Mouse (Mus musculus) forebrain, embryonic 11.5 days (tissue): ENCODE data around the gene Sh2b3. TPM values are rescaled to one million over a fixed set of nuclear protein-coding genes. Genes with fewer than 3 reads are reported as not detected.

Experiments
- ATAC-seq: fragments of 200-750 bp; cut with Nextera tagmentation; replicated peaks from 2 replicates; pipeline ENCODE4 v1.8.0; 2017; ENCODE audit warnings: moderate TSS enrichment; ENCODE audit not compliant: low FRiP score
- DNase-seq: peaks from one replicate; pipeline ENCODE4 v3.0.0-alpha.2; 2017; ENCODE audit warnings: low spot score
- H3K27ac ChIP-seq: fragments of 300-500 bp; sonication (generic); 2 replicates; pipeline ENCODE4 v1.5.1; 2014; ENCODE audit warnings: low read depth, low read length
- H3K27me3 ChIP-seq: fragments of 300-500 bp; sonication (generic); 2 replicates; pipeline ENCODE4 v1.6.1; 2014; ENCODE audit warnings: mild to moderate bottlenecking, low read length, mixed read lengths; ENCODE audit not compliant: control insufficient read depth, insufficient read depth
- H3K36me3 ChIP-seq: fragments of 300-500 bp; sonication (generic); 2 replicates; pipeline ENCODE4 v1.6.1; 2014; ENCODE audit warnings: mild to moderate bottlenecking, low read length, moderate library complexity, mixed read lengths; ENCODE audit not compliant: control insufficient read depth, insufficient read depth
- H3K4me1 ChIP-seq: fragments of 300-500 bp; sonication (generic); replicated peaks from 2 replicates; pipeline ENCODE4 v1.6.1; 2014; ENCODE audit warnings: low read length, mixed read lengths; ENCODE audit not compliant: control insufficient read depth, insufficient read depth
- H3K4me2 ChIP-seq: fragments of 300-500 bp; sonication (generic); 2 replicates; pipeline ENCODE4 v1.6.1; 2014; ENCODE audit warnings: low read depth, mild to moderate bottlenecking, low read length, moderate library complexity, mixed read lengths; ENCODE audit not compliant: severe bottlenecking
- H3K4me3 ChIP-seq: fragments of 300-500 bp; sonication (generic); 2 replicates; pipeline ENCODE4 v1.5.1; 2014; ENCODE audit warnings: low read depth, low read length
- H3K9ac ChIP-seq: fragments of 300-500 bp; sonication (generic); 2 replicates; pipeline ENCODE4 v1.6.1; 2014; ENCODE audit warnings: low read length
- H3K9me3 ChIP-seq: fragments of 300-500 bp; sonication (generic); 2 replicates; pipeline ENCODE4 v1.6.1; 2016; ENCODE audit warnings: low read length, mixed read lengths; ENCODE audit not compliant: control insufficient read depth
- WGBS: fragments of 180-500 bp; shearing (Covaris S2); extraction: QIAGEN DNeasy Blood & Tissue Kit; methylation state at CpG from one replicate; pipeline ENCODE4 v1.1.7; 2014; 5-methylcytosine and 5-hydroxymethylcytosine counted together
- polyA plus RNA-seq: library from polyadenylated mRNA; unstranded; fragments of >200 nt; fragmentation: Nextera tagmentation; extraction: Ambion mirVana; gene quantifications from 2 replicates; pipeline ENCODE4 v1.2.1, GENCODE M21; 2014

Gene Sh2b3
- polyA plus RNA-seq, 1 experiment from 2014 or later: 9.8 TPM

DNA sequence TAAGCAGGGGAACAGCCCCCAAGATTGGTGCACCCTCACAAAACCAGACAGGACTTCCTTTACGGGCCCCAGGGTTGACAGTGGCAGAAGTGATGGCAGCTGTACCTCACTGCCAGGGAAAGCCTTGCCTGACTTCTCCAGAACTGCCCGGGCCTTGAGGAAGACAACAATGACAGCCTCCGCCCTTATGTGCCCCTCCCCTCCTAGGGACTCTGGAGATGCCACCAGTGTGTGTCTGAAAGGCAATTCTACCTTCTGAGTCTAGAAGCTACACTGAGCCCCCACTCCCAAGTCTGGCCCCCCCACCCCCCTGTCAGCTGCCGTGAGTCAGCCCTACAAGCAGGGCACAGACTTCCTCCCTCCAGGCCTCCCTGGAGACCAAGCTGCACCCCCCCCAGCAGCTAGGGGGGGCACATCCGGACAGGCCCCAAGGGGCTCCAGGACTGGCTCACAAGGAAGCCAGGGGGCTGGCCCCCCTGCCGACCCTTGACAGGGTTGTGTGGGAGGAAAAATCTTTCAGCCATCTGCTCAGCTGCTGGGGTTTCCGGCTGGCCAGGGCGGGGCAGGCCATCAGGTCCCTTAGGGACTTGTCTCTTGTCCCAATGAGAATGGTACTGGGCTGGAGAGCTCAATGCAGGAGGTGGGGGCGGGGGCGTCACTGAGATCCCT lies 3.7 kb downstream of the Sh2b3 start:
- ATAC-seq (no peak), DNase-seq (no peak)
- H3K4me3 ChIP-seq: no peak overlapping the region
- no peak overlapping the region for H3K9ac ChIP-seq
- no peak overlapping the region for H3K27ac ChIP-seq
- 63% methylated on average over 10 of the region's 10 CpGs for WGBS
- no peaks in the 10 kb centered on the region for H3K36me3 ChIP-seq
- no peak overlapping the region for H3K4me2 ChIP-seq
- H3K27me3 ChIP-seq: peaks cover 28% of the 10 kb centered on the region
- peaks cover 32% of the 10 kb centered on the region for H3K4me1 ChIP-seq
- no peaks in the 10 kb centered on the region for H3K9me3 ChIP-seq

GRCm38 (mm10) chr5:121833159-121833558 lies 4.3 kb downstream of the Sh2b3 start:
- no peak overlapping the region for H3K27ac ChIP-seq
- no peaks in the 10 kb centered on the region for H3K9me3 ChIP-seq
- WGBS: 96% methylated on average over 2 of the region's 2 CpGs
- no peaks in the 10 kb centered on the region for H3K36me3 ChIP-seq
- H3K9ac ChIP-seq: no peak overlapping the region
- peaks cover 28% of the 10 kb centered on the region for H3K27me3 ChIP-seq
- no peak overlapping the region for H3K4me2 ChIP-seq
- ATAC-seq (no peak), DNase-seq (no peak)
- H3K4me3 ChIP-seq: no peak overlapping the region
- H3K4me1 ChIP-seq: peaks cover 32% of the 10 kb centered on the region; the same call in 1 of the 2 replicates

DNA sequence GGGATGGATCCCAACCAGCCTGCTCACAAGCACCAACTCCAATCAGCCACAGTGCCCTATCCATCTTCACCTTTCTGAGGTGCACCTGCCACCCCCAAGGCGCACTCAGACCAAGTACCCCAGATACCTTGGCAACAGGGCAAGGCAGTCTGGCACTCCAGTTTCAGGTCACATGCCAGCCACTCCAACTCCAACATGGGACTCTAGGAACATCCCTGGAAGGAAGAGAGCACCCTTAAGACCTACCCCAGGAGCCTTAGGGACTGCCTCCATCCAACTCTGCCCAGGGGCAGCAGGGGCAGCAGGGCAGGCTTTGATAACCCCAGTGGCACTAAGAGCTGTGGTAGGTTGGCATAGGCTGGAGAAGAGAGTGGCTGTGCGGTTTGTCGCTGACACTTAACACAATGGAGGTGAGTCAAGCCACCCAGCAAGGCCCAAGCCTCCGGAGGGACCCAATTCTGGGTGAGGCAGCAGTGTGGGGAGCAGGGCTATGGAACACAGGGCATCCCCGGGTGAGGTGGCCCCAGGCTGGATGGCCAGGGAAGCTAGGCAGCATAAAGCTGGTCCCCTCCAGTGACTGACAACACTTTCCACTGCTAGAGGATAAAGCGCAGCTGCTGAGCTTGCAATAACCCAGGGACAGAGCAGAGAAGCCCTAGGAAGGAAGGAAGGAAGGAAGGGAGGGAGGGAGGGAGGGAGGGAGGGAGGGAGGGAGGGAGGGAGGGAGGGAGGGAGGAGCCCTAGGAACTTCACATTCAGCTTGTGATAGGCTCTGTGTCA lies 4.9 kb downstream of the Sh2b3 start:
- Histone ChIP-seq H3K9me3 (no peaks in the 10 kb centered on the region), H3K27ac (no peak overlapping the region), H3K4me1 (peaks cover 28% of the 10 kb centered on the region; the same call in 1 of the 2 replicates), H3K9ac (no peak overlapping the region), H3K4me3 (no peak overlapping the region), H3K4me2 (no peak overlapping the region), H3K36me3 (no peaks in the 10 kb centered on the region), H3K27me3 (peaks cover 28% of the 10 kb centered on the region)
- no peak for ATAC-seq
- no peak for DNase-seq
- 83% methylated on average over 5 of the region's 6 CpGs for WGBS

- H3K4me2 ChIP-seq: no peak overlapping the region
- WGBS: 96% methylated on average over 6 of the region's 6 CpGs
- DNase-seq (no peak), ATAC-seq (no peak)
- H3K4me1 ChIP-seq: peaks cover 22% of the 10 kb centered on the region; the same call in 1 of the 2 replicates
- no peak overlapping the region for H3K27ac ChIP-seq
- H3K4me3 ChIP-seq: no peak overlapping the region
- H3K9ac ChIP-seq: no peak overlapping the region
- H3K36me3 ChIP-seq: no peaks in the 10 kb centered on the region; the same call in 1 of the 2 replicates
- H3K27me3 ChIP-seq: peaks cover 22% of the 10 kb centered on the region
- H3K9me3 ChIP-seq: no peaks in the 10 kb centered on the region
Measured at GRCm38 (mm10) chr5:121831002-121831601, 6.3 kb downstream of the Sh2b3 start.

DNA sequence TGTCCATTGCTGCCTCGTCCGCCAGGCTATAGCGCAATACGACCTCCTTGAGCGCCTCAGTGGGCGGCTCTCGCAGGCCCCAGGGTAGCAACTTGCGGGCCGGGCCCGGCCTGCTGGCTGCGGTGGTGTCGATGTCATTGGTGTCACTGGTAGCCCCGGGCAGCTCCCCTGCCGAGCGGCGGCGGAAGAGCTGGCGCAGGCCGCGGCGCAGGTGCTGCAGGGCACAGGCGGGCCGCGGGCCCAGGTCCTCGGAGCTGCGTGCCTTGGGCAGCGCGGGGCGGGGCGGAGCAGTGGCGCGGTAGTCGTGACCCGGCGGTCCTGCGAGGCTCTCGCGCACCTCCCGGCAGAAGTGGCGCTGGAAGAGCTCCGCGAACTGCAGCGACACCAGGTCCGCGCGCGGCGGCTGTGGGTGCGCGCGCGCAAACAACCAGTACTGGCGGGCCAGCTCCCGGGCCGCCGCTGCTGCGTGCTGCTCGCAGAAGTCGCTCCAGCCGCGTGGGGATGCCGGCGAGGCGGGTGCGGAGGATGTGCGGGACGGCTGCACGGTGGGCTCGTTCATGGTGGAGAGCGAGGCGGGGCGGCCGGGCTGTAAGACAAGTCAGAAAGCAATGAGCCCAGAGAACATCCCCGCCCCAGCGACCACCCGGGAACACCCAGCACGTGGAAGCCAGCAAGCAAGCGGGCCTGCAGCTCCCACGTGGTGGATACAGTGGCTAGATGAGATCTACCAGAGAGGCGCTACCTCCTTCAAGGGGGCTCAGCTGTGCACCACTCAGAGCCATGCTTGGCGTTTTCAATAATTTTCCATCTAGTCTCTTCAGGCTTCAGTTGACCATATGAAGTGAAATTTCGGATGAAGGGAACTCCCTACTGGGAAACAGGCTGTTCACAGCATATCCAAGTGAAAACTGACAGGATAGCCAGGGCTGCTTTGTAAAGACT lies 8.7 kb downstream of the Sh2b3 start:
- peaks cover 20% of the 10 kb centered on the region for H3K27me3 ChIP-seq
- H3K4me2 ChIP-seq: peak overlapping the region; percentile 94

GRCm38 (mm10) chr5:121827876-121828275 lies 9.6 kb downstream of the Sh2b3 start:
- H3K4me1 ChIP-seq: peaks cover 11% of the 10 kb centered on the region; the same call in 1 of the 2 replicates
- no peak for DNase-seq
- no peak overlapping the region for H3K9ac ChIP-seq
- peaks cover 20% of the 10 kb centered on the region for H3K27me3 ChIP-seq
- H3K4me2 ChIP-seq: no peak overlapping the region; the same call in 1 of the 2 replicates
- H3K4me3 ChIP-seq: no peak overlapping the region; the same call in 1 of the 2 replicates
- no peak overlapping the region for H3K27ac ChIP-seq
- no peak for ATAC-seq
- 80% methylated on average over 4 of the region's 4 CpGs for WGBS
- H3K9me3 ChIP-seq: no peaks in the 10 kb centered on the region
- H3K36me3 ChIP-seq: no peaks in the 10 kb centered on the region; the same call in 1 of the 2 replicates

More for the DNA sequence above, 8.7 kb downstream of the Sh2b3 start:
- ATAC-seq (peak; percentile 32; the same call in 1 of the 2 replicates), DNase-seq (peak; percentile 74)
- no peaks in the 10 kb centered on the region for H3K9me3 ChIP-seq
- WGBS: 3% methylated on average over 80 of the region's 82 CpGs
- H3K4me3 ChIP-seq: peak overlapping the region; percentile 40
- peaks cover 11% of the 10 kb centered on the region; the same call in 1 of the 2 replicates for H3K4me1 ChIP-seq
- peak overlapping the region; percentile 43 for H3K9ac ChIP-seq
- no peaks in the 10 kb centered on the region; the same call in 1 of the 2 replicates for H3K36me3 ChIP-seq
- no peak overlapping the region for H3K27ac ChIP-seq

GRCm38 (mm10) chr5:121825606-121826005 lies 11.8 kb downstream of the Sh2b3 start:
- WGBS: 92% methylated on average over 3 of the region's 3 CpGs
- Histone ChIP-seq H3K9ac (no peak overlapping the region), H3K4me1 (peaks cover 11% of the 10 kb centered on the region; the same call in 1 of the 2 replicates), H3K9me3 (no peaks in the 10 kb centered on the region), H3K4me3 (no peak overlapping the region), H3K36me3 (no peaks in the 10 kb centered on the region; the same call in 1 of the 2 replicates), H3K27me3 (peaks cover 20% of the 10 kb centered on the region), H3K27ac (no peak overlapping the region), H3K4me2 (no peak overlapping the region)
- no peak for ATAC-seq
- DNase-seq: no peak
